Mouse (Mus musculus): ENCODE results near the gene Kdelr3.
A peak's percentile ranks its signal among the peaks of the same experiment; 100 is the strongest.

Kdelr3 gene

GRCm38 (mm10) chr15:79511553-79512320, 4.5 kb upstream of the Kdelr3 start:
- peak; percentile 76 for DNase-seq (ENCODE audit: low spot score in 2 of 2)

GRCm38 (mm10) chr15:79513940-79514339, 2.3 kb upstream of the Kdelr3 start:
- peak; percentile 32 to 39 for DNase-seq (ENCODE audit: low spot score in 2 of 2)

GRCm38 (mm10) chr15:79517710-79518109, 1.5 kb downstream of the Kdelr3 start:
- no peak for DNase-seq (ENCODE audit: low spot score in 2 of 2)

GRCm38 (mm10) chr15:79518571-79518970, 2.4 kb downstream of the Kdelr3 start:
- DNase-seq (ENCODE audit: low spot score in 2 of 2) = no peak

- DNase-seq (ENCODE audit: low spot score in 2 of 2) = no peak
Observed at GRCm38 (mm10) chr15:79519400-79520220, 3.4 kb downstream of the Kdelr3 start.

DNA sequence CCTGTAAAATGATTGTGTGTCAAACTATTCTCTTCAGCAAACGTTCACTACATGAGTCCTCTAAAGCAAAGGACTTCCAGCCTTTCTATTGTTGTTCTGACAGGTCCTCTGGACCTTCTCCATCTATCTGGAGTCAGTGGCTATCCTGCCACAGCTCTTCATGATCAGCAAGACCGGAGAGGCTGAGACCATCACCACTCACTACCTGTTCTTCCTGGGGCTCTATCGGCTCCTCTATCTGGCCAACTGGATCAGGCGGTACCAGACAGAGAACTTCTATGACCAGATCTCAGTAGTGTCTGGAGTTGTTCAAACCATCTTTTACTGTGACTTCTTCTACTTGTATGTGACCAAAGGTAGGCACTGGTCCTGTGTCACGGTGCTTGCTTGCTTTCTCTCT, 9.4 kb downstream of the Kdelr3 start:
- DNase-seq (ENCODE audit: low spot score in 2 of 2) = no peak

- DNase-seq (ENCODE audit: low spot score in 2 of 2) = peak; percentile 71 to 74
Observed at GRCm38 (mm10) chr15:79525979-79526768, 10.0 kb downstream of the Kdelr3 start.

GRCm38 (mm10) chr15:79527192-79527591, 11.0 kb downstream of the Kdelr3 start:
- DNase-seq (ENCODE audit: low spot score in 2 of 2) = no peak

- DNase-seq (ENCODE audit: low spot score in 2 of 2) = no peak
Observed at GRCm38 (mm10) chr15:79527991-79528639, 11.9 kb downstream of the Kdelr3 start.

- no peak for DNase-seq (ENCODE audit: low spot score in 2 of 2)
Observed at GRCm38 (mm10) chr15:79529935-79530334, 13.7 kb downstream of the Kdelr3 start.

GRCm38 (mm10) chr15:79533796-79534195, 17.6 kb downstream of the Kdelr3 start:
- no peak for DNase-seq (ENCODE audit: low spot score in 2 of 2)

DNA sequence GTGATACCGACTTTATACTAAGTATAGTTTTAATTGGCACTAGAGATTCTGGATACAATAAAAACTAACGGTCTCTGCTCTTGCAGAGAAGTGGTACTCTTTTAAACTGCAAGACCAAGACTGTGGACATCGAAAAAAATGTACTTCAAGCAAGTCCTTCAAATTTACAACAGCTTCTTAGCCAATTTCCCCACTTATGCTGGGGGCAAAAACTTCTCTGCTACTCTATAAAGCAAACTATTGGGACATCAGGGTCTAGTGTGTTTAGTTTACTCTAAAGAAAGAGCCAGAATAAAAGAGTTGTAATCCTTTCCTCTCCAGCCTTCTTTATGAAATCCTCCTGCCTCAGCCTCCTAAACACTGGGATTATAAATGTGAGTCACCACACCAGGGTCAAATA, 27.8 kb downstream of the Kdelr3 start:
- no peak for DNase-seq (ENCODE audit: low spot score in 2 of 2)

DNA sequence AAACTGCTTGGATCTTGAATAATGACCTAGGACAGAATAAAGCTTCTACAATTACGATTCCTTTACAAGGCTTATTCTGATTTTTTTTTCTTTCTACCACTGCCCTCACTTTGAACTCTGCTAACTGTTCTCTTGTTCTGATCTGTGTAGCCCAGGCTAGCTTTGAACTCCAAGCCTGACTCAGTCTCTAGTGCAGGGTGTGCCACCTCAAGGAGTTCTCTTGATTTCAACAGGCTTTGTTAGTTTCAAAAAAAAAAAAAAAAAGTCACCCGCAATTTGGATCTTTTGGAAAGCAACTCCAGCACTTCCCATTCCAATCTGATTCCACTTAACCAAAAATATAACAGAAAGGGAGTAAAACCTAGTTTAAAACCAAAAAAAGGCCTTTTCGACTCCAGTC, 29.3 kb downstream of the Kdelr3 start:
- no peak for DNase-seq (ENCODE audit: low spot score in 2 of 2)

DNA sequence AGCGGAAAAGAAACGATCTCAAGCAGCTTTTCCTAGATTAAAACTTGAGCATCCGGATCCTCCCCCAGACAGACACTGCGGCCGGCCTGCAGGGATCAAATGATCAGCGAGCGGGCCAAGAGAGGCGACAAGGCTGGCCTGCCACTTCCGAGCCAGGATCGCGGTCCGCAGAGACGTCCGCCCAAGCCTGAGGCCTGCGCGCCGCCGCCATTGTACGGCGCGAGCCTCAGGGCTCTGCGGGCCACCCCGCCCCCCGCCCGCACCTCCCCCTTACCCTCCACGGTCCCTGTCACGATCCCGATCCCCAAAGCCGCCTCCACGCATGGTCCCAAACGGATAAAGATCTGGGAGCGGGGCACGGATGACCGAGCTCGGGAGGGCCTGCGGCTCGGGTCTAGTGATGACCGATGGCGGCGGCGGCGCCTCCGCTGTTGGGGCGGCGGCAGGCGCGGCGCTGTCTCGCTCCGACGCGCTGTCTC, 29.7 kb downstream of the Kdelr3 start:
- DNase-seq (ENCODE audit: low spot score in 2 of 2) = peak; percentile 78 to 80

DNA sequence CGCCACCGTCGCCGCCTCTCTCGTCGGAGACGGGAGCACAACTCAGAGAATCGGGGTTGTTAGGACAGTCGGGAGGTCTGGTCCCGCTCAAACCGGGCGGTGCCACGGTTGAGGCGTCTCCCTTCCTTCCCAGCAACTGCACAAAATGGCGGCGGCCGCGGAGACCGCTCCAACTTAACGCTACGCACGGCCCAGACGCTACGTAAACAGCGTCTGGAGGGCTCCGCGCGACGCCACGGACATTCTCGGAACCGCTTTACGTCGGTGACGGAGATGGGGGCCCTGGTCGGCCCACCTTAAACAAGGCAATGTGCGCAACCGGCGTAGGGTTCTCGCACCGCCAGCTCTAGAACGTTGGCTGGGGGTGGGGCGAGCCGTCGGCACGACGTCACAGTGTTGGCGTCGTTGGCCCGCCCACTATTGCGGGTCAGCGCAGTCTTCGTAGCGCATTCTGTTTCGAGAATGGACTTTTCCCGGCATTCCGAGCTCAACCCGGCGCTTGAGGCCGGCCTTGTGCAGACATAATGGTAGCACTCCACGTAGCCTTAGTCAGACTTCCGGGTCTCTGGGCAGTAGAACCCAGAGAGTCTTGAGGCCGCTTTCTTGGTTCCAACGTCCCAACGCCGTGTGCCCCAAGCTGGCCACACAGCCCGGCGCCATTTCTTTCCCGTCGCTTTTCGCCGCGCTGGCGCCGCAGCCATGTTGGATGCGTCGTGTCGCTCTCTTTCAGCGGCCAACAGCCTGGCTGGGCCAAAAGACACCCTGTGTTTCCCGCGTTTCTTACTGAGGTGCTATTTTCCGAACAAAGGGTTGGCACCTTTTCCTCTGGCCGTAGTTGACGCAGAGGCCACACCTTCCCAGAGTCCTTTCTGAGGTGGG, 30.4 kb downstream of the Kdelr3 start, which contains the start of gene Ddx17:
TSS of gene Ddx17 (minus strand) at position 332 of the 879 bp plus-strand sequence.
- DNase-seq (ENCODE audit: low spot score in 2 of 2) = peak; percentile 93 to 98

DNA sequence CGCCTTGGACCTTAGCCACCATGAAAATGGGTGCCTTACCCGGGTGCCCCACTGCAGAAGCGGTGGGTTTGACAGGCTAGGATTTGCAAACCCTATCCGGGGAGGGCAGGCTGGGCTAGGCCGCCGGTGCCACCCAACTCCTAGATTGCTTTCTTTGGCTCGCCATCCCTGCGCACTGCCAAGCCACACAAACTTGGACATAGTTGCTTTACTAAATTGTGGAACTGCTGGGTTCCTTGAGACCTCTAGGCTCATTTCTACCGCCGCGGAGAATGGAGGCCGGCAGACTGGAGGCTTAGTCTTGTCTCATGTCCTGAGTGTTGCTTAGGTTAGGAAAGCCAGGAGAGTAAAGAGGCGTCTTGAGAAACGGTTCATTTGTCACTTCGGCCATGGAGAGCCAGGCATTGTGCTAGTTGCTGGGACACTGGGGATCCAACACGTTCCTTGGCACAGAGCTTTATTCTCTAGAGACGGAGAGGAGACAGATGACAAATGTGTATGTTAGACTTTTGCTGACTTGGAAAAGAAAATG, 31.1 kb downstream of the Kdelr3 start:
- DNase-seq (ENCODE audit: low spot score in 2 of 2) = no peak

DNA sequence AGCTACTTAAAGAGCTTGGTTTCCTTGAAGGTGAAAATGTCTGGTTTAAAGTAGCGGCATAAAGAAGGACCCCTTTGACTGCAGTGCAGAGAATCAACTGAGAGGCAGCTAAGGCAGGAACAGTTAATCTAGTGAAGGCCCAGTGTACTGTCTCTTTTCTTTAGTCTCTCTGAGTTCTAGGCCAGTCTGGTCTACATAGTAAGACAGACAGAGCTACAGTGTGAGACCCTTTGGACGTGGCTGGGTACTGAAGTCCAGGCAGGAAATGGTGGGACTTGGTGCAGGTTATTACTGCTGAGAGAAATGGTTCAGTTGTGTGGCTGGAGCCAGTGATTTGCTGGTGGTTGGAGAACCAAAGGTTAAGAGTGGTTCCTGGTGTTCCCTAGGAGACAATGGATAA, 32.0 kb downstream of the Kdelr3 start:
- no peak for DNase-seq (ENCODE audit: low spot score in 2 of 2)

DNA sequence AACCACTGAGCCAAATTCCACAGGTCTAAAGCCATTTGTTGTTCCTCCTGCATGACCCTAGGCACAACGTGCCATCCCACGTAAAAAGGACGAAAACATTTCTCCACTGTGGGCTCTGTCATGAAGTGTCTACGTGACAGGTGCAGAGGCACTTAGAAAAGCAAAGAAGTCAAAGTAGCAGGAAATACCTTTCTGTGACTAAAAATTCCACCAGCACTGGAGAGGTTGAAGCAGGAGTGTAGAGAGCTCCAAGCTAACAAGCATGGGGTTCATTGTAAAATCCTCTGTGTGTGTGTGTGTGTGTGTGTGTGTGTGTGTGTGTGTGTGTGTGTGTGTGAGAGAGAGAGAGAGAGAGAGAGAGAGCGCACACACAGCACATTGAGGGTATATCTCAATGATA, 36.4 kb downstream of the Kdelr3 start:
- no peak for DNase-seq (ENCODE audit: low spot score in 2 of 2)

- DNase-seq (ENCODE audit: low spot score in 2 of 2) = no peak
Observed at GRCm38 (mm10) chr15:79559649-79560048, 43.4 kb downstream of the Kdelr3 start.

GRCm38 (mm10) chr15:79562417-79562816, 46.2 kb downstream of the Kdelr3 start:
- no peak for DNase-seq (ENCODE audit: low spot score in 2 of 2)

All from heart, adult 9 months (tissue).